In the genomic region with DNA sequence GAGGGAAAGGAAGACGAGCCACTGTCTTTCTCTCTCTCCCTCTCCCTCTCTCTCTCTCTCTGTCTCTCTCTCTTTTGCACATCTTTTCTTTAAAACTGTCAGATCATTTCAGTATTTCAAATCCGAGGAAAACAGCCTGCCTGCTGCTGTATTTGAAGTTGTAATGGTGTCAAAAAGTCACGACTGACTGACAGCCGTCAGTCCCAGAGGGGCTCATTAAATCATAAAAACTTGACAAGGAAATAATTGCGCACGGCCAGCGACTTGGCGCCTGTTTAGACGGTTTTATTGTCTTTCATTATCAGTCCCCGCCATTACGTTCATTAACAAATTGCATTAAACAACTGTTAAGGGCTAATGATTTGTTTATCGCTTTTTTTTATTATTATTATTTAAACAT, we compare ENCODE assay signal across 21 mouse cellular contexts.
DNase-seq lines count a peak whose midpoint lies in the region; ATAC-seq and TF ChIP-seq lines count a peak whose summit lies in the region.
"Had no signal": no experiment of that assay in that cellular context is flagged by ENCODE, and none has a peak within 500 bp of the region (broad histone marks: within the 10 kb centered on the region; RNA-seq: fewer than 3 reads in every experiment).

No protein-coding gene starts in this region.

- no peak overlapping the region for H3K4me3 ChIP-seq in embryonic facial prominence, embryonic 13.5 days
- H3K4me3 ChIP-seq in embryonic facial prominence, embryonic 10.5 days, result no peak overlapping the region
- 0 out of 2 replicates have a peak overlapping the region, but pooled peaks have one; percentile 11 for H3K4me3 ChIP-seq in forebrain, embryonic 13.5 days
- no peak overlapping the region for H3K4me3 ChIP-seq in limb, embryonic 12.5 days (replicated peaks)
- H3K4me3 ChIP-seq in midbrain, postnatal 0 days (ENCODE audit: low read depth, low read length), result no peak overlapping the region
- no peak overlapping the region for H3K4me3 ChIP-seq in liver, embryonic 12.5 days
- H3K4me3 ChIP-seq: erythroblast, embryonic 14.5 days; heart, embryonic 12.5 days; intestine, embryonic 15.5 days; kidney, embryonic 15.5 days; limb, embryonic 15.5 days; megakaryocyte, embryonic 14.5 days had no signal

- no peak for ATAC-seq in embryonic facial prominence, embryonic 13.5 days (ENCODE audit: insufficient number of reproducible peaks, insufficient read depth, low FRiP score, low TSS enrichment, low read depth)
- ATAC-seq in forebrain, embryonic 13.5 days, result no peak; the same call in 1 of the 2 replicates
- no peak for ATAC-seq in limb, embryonic 12.5 days (ENCODE audit: insufficient number of reproducible peaks, insufficient read depth, low FRiP score, low TSS enrichment, low read depth)
- ATAC-seq in midbrain, postnatal 0 days (ENCODE audit: low FRiP score), result no peak
- no peak for ATAC-seq in liver, embryonic 12.5 days
- ATAC-seq: CD4-positive, CD25-positive, alpha-beta regulatory T cell, adult 4 months; intestine, embryonic 15.5 days; liver, postnatal 0 days had no signal

- H3K36me3 ChIP-seq in embryonic facial prominence, embryonic 13.5 days, result no peaks in the 10 kb centered on the region
- no peaks in the 10 kb centered on the region for H3K36me3 ChIP-seq in embryonic facial prominence, embryonic 10.5 days (replicated peaks)
- H3K36me3 ChIP-seq in forebrain, embryonic 13.5 days (ENCODE audit: poor library complexity, severe bottlenecking), result no peaks in the 10 kb centered on the region
- H3K36me3 ChIP-seq in limb, embryonic 12.5 days, result no peaks in the 10 kb centered on the region
- H3K36me3 ChIP-seq in midbrain, postnatal 0 days (ENCODE audit: insufficient read depth, low read length), result no peaks in the 10 kb centered on the region
- no peaks in the 10 kb centered on the region for H3K36me3 ChIP-seq in liver, embryonic 12.5 days
- H3K36me3 ChIP-seq: heart, embryonic 12.5 days; intestine, embryonic 15.5 days; kidney, embryonic 15.5 days; limb, embryonic 15.5 days had no signal

- 0 out of 2 replicates have a peak overlapping the region, but pooled peaks have one; percentile 12 for H3K4me2 ChIP-seq in embryonic facial prominence, embryonic 13.5 days
- H3K4me2 ChIP-seq in forebrain, embryonic 13.5 days, result peak overlapping the region; percentile 51
- H3K4me2 ChIP-seq in limb, embryonic 12.5 days, result peak overlapping the region; percentile 43
- peak overlapping the region; percentile 39; the same call in 1 of the 2 replicates for H3K4me2 ChIP-seq in midbrain, postnatal 0 days (ENCODE audit: low read depth, low read length, poor library complexity, severe bottlenecking)
- no peak overlapping the region for H3K4me2 ChIP-seq in liver, embryonic 12.5 days
- H3K4me2 ChIP-seq: heart, embryonic 12.5 days; intestine, embryonic 15.5 days; kidney, embryonic 15.5 days had no signal

- no peak for TF ChIP-seq CTCF in midbrain, postnatal 0 days (IDR thresholded peaks at IDR 0.05)

- no peaks in the 10 kb centered on the region for H3K9me3 ChIP-seq in embryonic facial prominence, embryonic 13.5 days
- no peaks in the 10 kb centered on the region for H3K9me3 ChIP-seq in embryonic facial prominence, embryonic 10.5 days
- H3K9me3 ChIP-seq in forebrain, embryonic 13.5 days (replicated peaks), result no peaks in the 10 kb centered on the region
- no peaks in the 10 kb centered on the region for H3K9me3 ChIP-seq in limb, embryonic 12.5 days
- no peaks in the 10 kb centered on the region for H3K9me3 ChIP-seq in midbrain, postnatal 0 days (ENCODE audit: low read length)
- no peaks in the 10 kb centered on the region for H3K9me3 ChIP-seq in liver, embryonic 12.5 days (replicated peaks)
- H3K9me3 ChIP-seq: G1E; heart, embryonic 12.5 days; intestine, embryonic 15.5 days; kidney, embryonic 15.5 days; limb, embryonic 15.5 days; megakaryocyte, embryonic 14.5 days had no signal

- H3K27ac ChIP-seq in embryonic facial prominence, embryonic 13.5 days, result no peak overlapping the region
- no peak overlapping the region for H3K27ac ChIP-seq in embryonic facial prominence, embryonic 10.5 days (replicated peaks)
- H3K27ac ChIP-seq in forebrain, embryonic 13.5 days, result peak overlapping the region; percentile 14; the same call in 1 of the 2 replicates
- no peak overlapping the region for H3K27ac ChIP-seq in limb, embryonic 12.5 days
- peak overlapping the region; percentile 71 for H3K27ac ChIP-seq in midbrain, postnatal 0 days (ENCODE audit: low read depth, low read length)
- no peak overlapping the region for H3K27ac ChIP-seq in liver, embryonic 12.5 days
- H3K27ac ChIP-seq: intestine, embryonic 15.5 days; kidney, embryonic 15.5 days; left cerebral cortex, adult 2 months; limb, embryonic 15.5 days; stomach, postnatal 0 days had no signal

- WGBS in embryonic facial prominence, embryonic 13.5 days, result 73% methylated on average over 12 of the region's 12 CpGs
- 70% methylated on average over 12 of the region's 12 CpGs for WGBS in embryonic facial prominence, embryonic 10.5 days
- WGBS in forebrain, embryonic 13.5 days, result 26% methylated on average over 12 of the region's 12 CpGs
- 31% methylated on average over 12 of the region's 12 CpGs for WGBS in limb, embryonic 12.5 days
- WGBS in midbrain, postnatal 0 days, result 37% methylated on average over 12 of the region's 12 CpGs
- WGBS in liver, embryonic 12.5 days (ENCODE audit: insufficient replicate concordance), result 81% methylated on average over 12 of the region's 12 CpGs

- DNase-seq in embryonic facial prominence, embryonic 10.5 days (ENCODE audit: low spot score), result no peak
- DNase-seq in midbrain, postnatal 0 days (ENCODE audit: low spot score), result no peak
- DNase-seq in cerebellum, adult 11-12 months, result no peak
- DNase-seq in layer of hippocampus, postnatal 14 days (ENCODE audit: low spot score in 2 of 2), result no peak
- DNase-seq: cerebellum, postnatal 14 days; liver, postnatal 0 days; lung, postnatal 14 days had no signal

- no peaks in the 10 kb centered on the region for H3K27me3 ChIP-seq in embryonic facial prominence, embryonic 13.5 days
- H3K27me3 ChIP-seq in embryonic facial prominence, embryonic 10.5 days (replicated peaks; ENCODE audit: low read depth, poor library complexity, severe bottlenecking), result peaks cover 59% of the 10 kb centered on the region
- H3K27me3 ChIP-seq in forebrain, embryonic 13.5 days, result peaks cover 51% of the 10 kb centered on the region
- peaks cover 50% of the 10 kb centered on the region for H3K27me3 ChIP-seq in limb, embryonic 12.5 days
- H3K27me3 ChIP-seq in midbrain, postnatal 0 days (ENCODE audit: insufficient read depth, low read length), result no peaks in the 10 kb centered on the region
- no peaks in the 10 kb centered on the region for H3K27me3 ChIP-seq in liver, embryonic 12.5 days (replicated peaks)
- H3K27me3 ChIP-seq: intestine, embryonic 15.5 days; kidney, embryonic 15.5 days had no signal

- H3K4me1 ChIP-seq in embryonic facial prominence, embryonic 13.5 days, result peaks cover 16% of the 10 kb centered on the region
- H3K4me1 ChIP-seq in embryonic facial prominence, embryonic 10.5 days, result peaks cover 51% of the 10 kb centered on the region
- peaks cover 40% of the 10 kb centered on the region for H3K4me1 ChIP-seq in forebrain, embryonic 13.5 days
- peaks cover 22% of the 10 kb centered on the region for H3K4me1 ChIP-seq in limb, embryonic 12.5 days (replicated peaks)
- peaks cover 3% of the 10 kb centered on the region; the same call in 1 of the 2 replicates for H3K4me1 ChIP-seq in midbrain, postnatal 0 days (ENCODE audit: insufficient read depth, low read length)
- no peaks in the 10 kb centered on the region for H3K4me1 ChIP-seq in liver, embryonic 12.5 days
- H3K4me1 ChIP-seq: intestine, embryonic 15.5 days had no signal

- no peak overlapping the region for H3K9ac ChIP-seq in embryonic facial prominence, embryonic 13.5 days
- H3K9ac ChIP-seq in forebrain, embryonic 13.5 days, result 0 out of 2 replicates have a peak overlapping the region, but pooled peaks have one; percentile 38
- no peak overlapping the region for H3K9ac ChIP-seq in limb, embryonic 12.5 days (replicated peaks)
- H3K9ac ChIP-seq in midbrain, postnatal 0 days (replicated peaks; ENCODE audit: low read length, poor library complexity, severe bottlenecking), result no peak overlapping the region
- no peak overlapping the region for H3K9ac ChIP-seq in liver, embryonic 12.5 days
- H3K9ac ChIP-seq: heart, embryonic 12.5 days; intestine, embryonic 15.5 days; kidney, embryonic 15.5 days; limb, embryonic 15.5 days; liver, postnatal 0 days had no signal

Comparison
In these comparisons a context has a peak if more than half of its experiments do, and no peak if none do; other contexts are left out.
1. H3K27ac ChIP-seq: peak in forebrain, embryonic 13.5 days (single experiment) and midbrain, postnatal 0 days (single experiment); none in embryonic facial prominence, embryonic 13.5 days (single experiment), embryonic facial prominence, embryonic 10.5 days (single experiment), limb, embryonic 12.5 days (single experiment) and liver, embryonic 12.5 days (single experiment).